Mouse (Mus musculus) lung, adult 2 months (tissue): ENCODE measurements around the gene Cib1.

Experiments used
- CTCF ChIP-seq: fragments of 200-500 bp; IDR thresholded peaks from 2 replicates; pipeline ENCODE4 v1.5.1; 2011; ENCODE audit warnings: mild to moderate bottlenecking, low read length, control low read depth; ENCODE audit not compliant: insufficient read depth
- POLR2A ChIP-seq: fragments of 200-500 bp; IDR thresholded peaks from 2 replicates; pipeline ENCODE4 v1.6.1; 2011; ENCODE audit warnings: low read depth, mild to moderate bottlenecking, control low read depth, low read length, borderline replicate concordance; ENCODE audit errors: extremely low read depth

DNA sequence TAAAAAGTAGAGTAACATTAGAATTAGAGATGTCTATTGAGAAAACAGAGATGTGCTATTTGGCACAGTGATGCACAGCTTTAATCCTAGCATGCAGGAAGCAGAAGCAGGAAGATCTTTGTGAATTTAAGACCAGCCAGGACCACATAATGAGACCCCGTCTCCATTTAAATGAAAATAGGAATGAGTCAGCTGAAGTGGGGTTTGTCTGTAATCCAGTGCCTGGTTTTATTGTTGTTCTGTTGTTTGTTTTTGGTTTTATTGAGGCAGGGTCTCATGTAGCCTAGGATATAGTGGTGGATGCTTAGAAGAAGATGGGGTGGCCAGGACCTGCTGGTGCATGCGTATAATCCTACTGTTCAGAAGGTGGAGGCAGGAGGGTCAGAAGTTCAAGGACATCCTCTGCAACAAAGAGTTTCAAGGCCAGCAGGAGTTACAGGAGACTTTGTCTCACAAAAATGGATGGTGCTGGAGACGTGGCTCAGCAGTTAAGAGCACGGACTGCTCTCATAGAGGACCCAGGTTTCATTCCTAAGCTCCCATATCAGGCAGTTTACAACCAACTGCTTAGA lies 11.3 kb downstream of the Cib1 start:
- TF ChIP-seq POLR2A: no peak
- TF ChIP-seq CTCF: no peak
